Mouse (Mus musculus): Measurements from ENCODE around the gene Ripor3. TPM values are rescaled to one million over a fixed set of nuclear protein-coding genes. Genes with fewer than 3 reads are reported as not detected.

Ripor3 gene
- total and polyA plus RNA-seq, 3 experiments = 0.17 TPM; not detected in 2

DNA sequence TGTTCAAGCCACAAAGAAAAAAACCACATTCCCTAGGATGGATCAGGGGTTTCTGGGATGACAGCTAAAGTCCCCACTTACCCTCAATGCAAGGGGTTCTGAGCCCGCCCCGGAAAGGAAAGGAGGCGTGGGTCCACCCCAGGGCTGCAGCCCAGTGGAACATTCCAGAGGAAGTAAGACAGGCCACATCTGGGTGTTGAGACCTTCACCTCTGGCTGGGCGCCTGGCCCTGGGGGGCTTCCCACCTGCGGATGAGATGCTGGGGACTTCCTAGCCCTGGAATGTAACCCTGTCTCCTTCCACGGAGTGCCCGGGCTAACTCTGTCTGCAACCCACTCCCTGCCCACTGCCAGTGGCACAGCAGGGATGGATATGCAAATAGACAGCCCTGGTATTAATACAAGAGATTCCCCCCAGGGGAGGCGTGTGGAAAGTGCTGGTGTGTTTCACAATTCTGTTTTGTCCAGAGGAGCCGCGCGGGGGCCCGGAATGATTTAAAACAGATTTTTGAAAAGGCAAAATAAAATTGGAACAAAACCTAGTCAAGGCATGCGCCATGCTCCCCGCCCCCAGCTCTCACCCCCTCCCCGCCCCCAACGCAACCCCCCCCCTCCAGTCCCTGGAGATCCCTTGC is 38.7 kb upstream of the Ripor3 start:
- H3K4me3 ChIP-seq (replicated peaks in 1 of 3; ENCODE audit: low read depth in 2 of 3, low read length in 2 of 3, poor library complexity in 1 of 3) = no peak overlapping the region
- no peak overlapping the region for H3K9ac ChIP-seq (ENCODE audit: insufficient read depth, low read depth)
- H3K4me2 ChIP-seq (ENCODE audit: insufficient read depth, low read depth, poor library complexity, severe bottlenecking) = peak overlapping the region; percentile 9
- no peaks in the 10 kb centered on the region for H3K79me2 ChIP-seq (replicated peaks; ENCODE audit: control insufficient read depth, extremely low read depth, insufficient read depth, poor library complexity, severe bottlenecking)
- H3K27me3 ChIP-seq (replicated peaks) = peaks cover 79% of the 10 kb centered on the region
- DNase-seq (ENCODE audit: extremely low read depth) = peak; percentile 34
- in situ Hi-C loops (cut with MboI; ENCODE audit: low pct_ligation_motif_present, low pct_unique_long_range_greater_than_20kb, low sequenced_read_pairs) (no loop called here), dilution Hi-C loops (cut with MboI; ENCODE audit: extremely low pct_ligation_motif_present, extremely low pct_unique_long_range_greater_than_20kb, low sequenced_read_pairs) (no loop called here)
- TF ChIP-seq MEF2A (IDR thresholded peaks at IDR 0.05; ENCODE audit: borderline replicate concordance, low read depth, low read length) (0 out of 2 replicates have a peak, but pooled peaks have one; percentile 21), HCFC1 (IDR thresholded peaks at IDR 0.05; ENCODE audit: low read depth, low read length) (0 out of 2 replicates have a peak, but pooled peaks have one; percentile 10), EP300 (IDR thresholded peaks at IDR 0.05; ENCODE audit: low read length) (peak; percentile 71), MAFK (IDR thresholded peaks at IDR 0.05; ENCODE audit: insufficient replicate concordance, low read length) (no peak), TCF12 (IDR thresholded peaks at IDR 0.05; ENCODE audit: low read depth, low read length) (peak; percentile 57; the same call in 1 of the 2 replicates), IRF4 (IDR thresholded peaks at IDR 0.05; ENCODE audit: low read depth, low read length) (peak; percentile 29; the same call in 1 of the 2 replicates), NELFE (IDR thresholded peaks at IDR 0.05; ENCODE audit: low read depth, low read length) (no peak), MAX (IDR thresholded peaks at IDR 0.05; ENCODE audit: low read length) (no peak)
- peaks cover 8% of the 10 kb centered on the region for H3K9me3 ChIP-seq (replicated peaks; ENCODE audit: low read length)
- H3K27ac ChIP-seq (ENCODE audit: insufficient read depth, low read depth) = no peak overlapping the region
- peaks cover 11 to 20% of the 10 kb centered on the region in 2 experiments for H3K4me1 ChIP-seq (ENCODE audit: control insufficient read depth in 1 of 2, insufficient read depth in 2 of 2)
- H3K36me3 ChIP-seq (replicated peaks in 1 of 2; ENCODE audit: control insufficient read depth in 1 of 2, insufficient read depth in 1 of 2, low read length in 1 of 2) = no peaks in the 10 kb centered on the region

DNA sequence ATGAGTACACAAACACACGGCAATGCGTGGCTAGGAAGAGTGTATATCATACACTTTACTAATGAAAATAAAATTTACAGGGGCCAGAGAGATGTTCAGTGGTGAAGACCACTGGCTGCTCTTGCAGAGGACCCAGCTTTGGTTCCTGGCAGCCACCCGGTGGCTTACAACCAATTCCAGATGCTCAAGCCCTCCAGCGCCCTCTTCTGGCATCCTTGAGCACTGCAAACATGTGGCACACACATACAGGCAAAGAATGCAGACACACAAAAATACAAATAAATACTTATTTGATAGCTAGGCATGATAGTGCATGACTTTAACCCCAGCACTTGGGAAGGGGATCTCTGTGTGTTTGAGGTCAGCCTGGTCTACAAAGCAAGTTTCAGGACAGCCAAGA is 36.0 kb upstream of the Ripor3 start:
- in situ Hi-C loops (cut with MboI; ENCODE audit: low pct_ligation_motif_present, low pct_unique_long_range_greater_than_20kb, low sequenced_read_pairs) = no loop called here
- TF ChIP-seq ETS1 (conservative IDR thresholded peaks at IDR 0.05; ENCODE audit: low read depth, low read length) (no peak), MAFK (IDR thresholded peaks at IDR 0.05; ENCODE audit: insufficient replicate concordance, low read length) (no peak), CTCF (conservative IDR thresholded peaks at IDR 0.05 in 1 of 2, IDR thresholded peaks at IDR 0.05 in 1 of 2; ENCODE audit: low read depth in 2 of 2, low read length in 2 of 2) (peak in 1 of 2 experiments; percentile 40; a peak in 3 of 4 replicates), EP300 (IDR thresholded peaks at IDR 0.05; ENCODE audit: low read length) (no peak)
- Histone ChIP-seq H3K4me1 (ENCODE audit: control insufficient read depth in 1 of 2, insufficient read depth in 2 of 2) (peaks cover 12 to 22% of the 10 kb centered on the region in 2 experiments), H3K27me3 (replicated peaks) (peaks cover 86% of the 10 kb centered on the region), H3K9ac (ENCODE audit: insufficient read depth, low read depth) (no peak overlapping the region), H3K36me3 (replicated peaks in 1 of 2; ENCODE audit: control insufficient read depth in 1 of 2, insufficient read depth in 1 of 2, low read length in 1 of 2) (no peaks in the 10 kb centered on the region), H3K27ac (ENCODE audit: insufficient read depth, low read depth) (no peak overlapping the region), H3K4me3 (replicated peaks in 1 of 3; ENCODE audit: low read depth in 2 of 3, low read length in 2 of 3, poor library complexity in 1 of 3) (no peak overlapping the region), H3K9me3 (replicated peaks; ENCODE audit: low read length) (peaks cover 8% of the 10 kb centered on the region), H3K4me2 (ENCODE audit: insufficient read depth, low read depth, poor library complexity, severe bottlenecking) (no peak overlapping the region), H3K79me2 (replicated peaks; ENCODE audit: control insufficient read depth, extremely low read depth, insufficient read depth, poor library complexity, severe bottlenecking) (no peaks in the 10 kb centered on the region)
- no peak for DNase-seq (ENCODE audit: extremely low read depth)
- dilution Hi-C loops (cut with MboI; ENCODE audit: extremely low pct_ligation_motif_present, extremely low pct_unique_long_range_greater_than_20kb, low sequenced_read_pairs) = no loop called here

DNA sequence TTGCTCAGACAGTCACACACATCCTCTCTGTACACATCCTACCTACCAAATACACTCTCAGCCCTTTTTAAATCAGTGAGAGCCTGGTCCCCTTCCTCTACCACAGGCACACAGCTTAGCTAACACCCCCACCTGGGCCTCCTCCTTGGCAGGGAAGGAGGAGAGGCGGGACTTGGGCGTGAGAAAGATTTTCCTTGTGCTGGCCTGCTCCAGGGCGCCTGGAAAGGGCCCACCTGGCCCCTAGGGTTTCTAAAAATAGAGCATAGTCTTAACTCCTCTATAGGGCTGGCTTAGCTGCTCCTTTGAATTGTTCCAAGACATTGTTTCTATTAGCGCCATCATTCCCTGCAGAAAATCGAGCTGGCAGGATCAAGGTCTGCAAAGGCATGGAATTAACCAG is 35.4 kb upstream of the Ripor3 start:
- H3K4me2 ChIP-seq (ENCODE audit: insufficient read depth, low read depth, poor library complexity, severe bottlenecking) = no peak overlapping the region
- DNase-seq (ENCODE audit: extremely low read depth) = no peak
- H3K4me1 ChIP-seq (ENCODE audit: control insufficient read depth in 1 of 2, insufficient read depth in 2 of 2) = peaks cover 12 to 22% of the 10 kb centered on the region in 2 experiments
- no peak for TF ChIP-seq TCF12 (IDR thresholded peaks at IDR 0.05; ENCODE audit: low read depth, low read length)
- no peak for TF ChIP-seq MYC (IDR thresholded peaks at IDR 0.05; ENCODE audit: low read depth, low read length)
- TF ChIP-seq ELF1 (IDR thresholded peaks at IDR 0.05; ENCODE audit: low read depth, low read length) = no peak
- TF ChIP-seq MAX (IDR thresholded peaks at IDR 0.05; ENCODE audit: low read length) = no peak
- no peak for TF ChIP-seq POLR2AphosphoS2 (IDR thresholded peaks at IDR 0.05; ENCODE audit: low read depth, low read length)
- no peak for TF ChIP-seq USF2 (conservative IDR thresholded peaks at IDR 0.05; ENCODE audit: low read depth, low read length)
- TF ChIP-seq RAD21 (IDR thresholded peaks at IDR 0.05; ENCODE audit: low read depth, low read length) = no peak
- peaks cover 8% of the 10 kb centered on the region for H3K9me3 ChIP-seq (replicated peaks; ENCODE audit: low read length)
- H3K27ac ChIP-seq (ENCODE audit: insufficient read depth, low read depth) = no peak overlapping the region
- H3K4me3 ChIP-seq (replicated peaks in 1 of 3; ENCODE audit: low read depth in 2 of 3, low read length in 2 of 3, poor library complexity in 1 of 3) = no peak overlapping the region
- H3K27me3 ChIP-seq (replicated peaks) = peaks cover 83% of the 10 kb centered on the region
- in situ Hi-C loops (cut with MboI; ENCODE audit: low pct_ligation_motif_present, low pct_unique_long_range_greater_than_20kb, low sequenced_read_pairs) = no loop called here
- dilution Hi-C loops (cut with MboI; ENCODE audit: extremely low pct_ligation_motif_present, extremely low pct_unique_long_range_greater_than_20kb, low sequenced_read_pairs) = no loop called here
- no peaks in the 10 kb centered on the region for H3K79me2 ChIP-seq (replicated peaks; ENCODE audit: control insufficient read depth, extremely low read depth, insufficient read depth, poor library complexity, severe bottlenecking)
- no peak overlapping the region for H3K9ac ChIP-seq (ENCODE audit: insufficient read depth, low read depth)
- H3K36me3 ChIP-seq (replicated peaks in 1 of 2; ENCODE audit: control insufficient read depth in 1 of 2, insufficient read depth in 1 of 2, low read length in 1 of 2) = no peaks in the 10 kb centered on the region

Data from CH12.LX (cell line).